Mouse (Mus musculus) spleen, adult 2 months (tissue): ENCODE results near the gene Inpp4a.

Experiments used
- CTCF ChIP-seq: fragments of 200-500 bp; IDR thresholded peaks from 2 replicates; pipeline ENCODE4 v1.5.1; 2011; ENCODE audit warnings: mild to moderate bottlenecking, inconsistent platforms; ENCODE audit not compliant: insufficient read depth, insufficient read length, insufficient replicate concordance; ENCODE audit errors: extremely low read depth
- POLR2A ChIP-seq: fragments of 200-500 bp; IDR thresholded peaks from 2 replicates; pipeline ENCODE4 v1.6.1; 2011; ENCODE audit warnings: low read depth, low read length, inconsistent platforms

GRCm38 (mm10) chr1:37457546-37457945 lies 157.9 kb downstream of the Inpp4a start:
- TF ChIP-seq CTCF, result no peak
- TF ChIP-seq POLR2A, result no peak
